Comparison of ENCODE assay signal across 30 mouse cellular contexts in genomic region chr6:149070592-149071124, GRCm38 (mm10). TPM values are rescaled to one million over a fixed set of nuclear protein-coding genes. Genes with fewer than 3 reads are reported as not detected.
A peak's percentile ranks its signal among the peaks of the same experiment; 100 is the strongest.
DNase-seq lines count a peak whose midpoint lies in the region; ATAC-seq and TF ChIP-seq lines count a peak whose summit lies in the region.
"Had no signal": no experiment of that assay in that cellular context is flagged by ENCODE, and none has a peak within 500 bp of the region (broad histone marks: within the 10 kb centered on the region; RNA-seq: fewer than 3 reads in every experiment).

No protein-coding gene starts in this region.

- H3K4me2 ChIP-seq in midbrain, embryonic 16.5 days (ENCODE audit: low read length), result no peak overlapping the region
- no peak overlapping the region for H3K4me2 ChIP-seq in intestine, embryonic 14.5 days (ENCODE audit: low read length)
- H3K4me2 ChIP-seq in liver, embryonic 15.5 days, result no peak overlapping the region
- H3K4me2 ChIP-seq: embryonic facial prominence, embryonic 15.5 days; forebrain, embryonic 15.5 days; midbrain, embryonic 13.5 days had no signal

- H3K27ac ChIP-seq in midbrain, embryonic 16.5 days (ENCODE audit: low read length), result no peak overlapping the region
- H3K27ac ChIP-seq in midbrain, embryonic 10.5 days (replicated peaks), result no peak overlapping the region
- H3K27ac ChIP-seq in intestine, embryonic 14.5 days (ENCODE audit: low read depth), result peak overlapping the region; percentile 8; the same call in 1 of the 2 replicates
- no peak overlapping the region for H3K27ac ChIP-seq in liver, embryonic 15.5 days (replicated peaks)
- no peak overlapping the region for H3K27ac ChIP-seq in gastrocnemius, adult 2 months
- H3K27ac ChIP-seq in limb, embryonic 10.5 days, result no peak overlapping the region
- H3K27ac ChIP-seq: embryonic facial prominence, embryonic 15.5 days; forebrain, embryonic 15.5 days; hindbrain, postnatal 0 days; kidney, postnatal 0 days; macrophage; midbrain, embryonic 13.5 days had no signal

- no peaks in the 10 kb centered on the region for H3K4me1 ChIP-seq in midbrain, embryonic 16.5 days (ENCODE audit: control insufficient read depth, insufficient read depth, low read length)
- H3K4me1 ChIP-seq in midbrain, embryonic 10.5 days, result peaks cover 10% of the 10 kb centered on the region
- H3K4me1 ChIP-seq in intestine, embryonic 14.5 days (replicated peaks; ENCODE audit: control insufficient read depth, insufficient read depth, low read length), result peaks cover 9% of the 10 kb centered on the region; the same call in 1 of the 2 replicates
- H3K4me1 ChIP-seq in liver, embryonic 15.5 days (replicated peaks), result peaks cover 5% of the 10 kb centered on the region; the same call in 1 of the 2 replicates
- H3K4me1 ChIP-seq in limb, embryonic 10.5 days, result no peaks in the 10 kb centered on the region
- H3K4me1 ChIP-seq: embryonic facial prominence, embryonic 15.5 days had no signal

- 0 out of 2 replicates have a peak, but pooled peaks have one; percentile 32 for ATAC-seq in midbrain, embryonic 16.5 days
- ATAC-seq in intestine, embryonic 14.5 days (replicated peaks; ENCODE audit: low FRiP score, low TSS enrichment, low read depth), result 0 out of 2 replicates have a peak, but pooled peaks have one; percentile 43
- peak; percentile 30; the same call in 1 of the 2 replicates for ATAC-seq in liver, embryonic 15.5 days (ENCODE audit: insufficient read depth)
- ATAC-seq: forebrain, embryonic 15.5 days; hindbrain, postnatal 0 days; lung, postnatal 0 days; midbrain, embryonic 13.5 days had no signal

- TF ChIP-seq CTCF in gastrocnemius, adult 2 months (IDR thresholded peaks at IDR 0.05), result no peak

- H3K36me3 ChIP-seq in midbrain, embryonic 16.5 days (ENCODE audit: control insufficient read depth, insufficient read depth, low read length), result peaks cover 3% of the 10 kb centered on the region; the same call in 1 of the 2 replicates
- H3K36me3 ChIP-seq in midbrain, embryonic 10.5 days, result peaks cover 45% of the 10 kb centered on the region
- peaks cover 11% of the 10 kb centered on the region; the same call in 1 of the 2 replicates for H3K36me3 ChIP-seq in intestine, embryonic 14.5 days (ENCODE audit: control insufficient read depth, insufficient read depth, low read length)
- H3K36me3 ChIP-seq in liver, embryonic 15.5 days (replicated peaks), result no peaks in the 10 kb centered on the region
- H3K36me3 ChIP-seq in limb, embryonic 10.5 days, result peaks cover 12% of the 10 kb centered on the region
- H3K36me3 ChIP-seq: embryonic facial prominence, embryonic 15.5 days; forebrain, embryonic 15.5 days had no signal

- no peak overlapping the region for H3K9ac ChIP-seq in midbrain, embryonic 16.5 days (ENCODE audit: low read depth, low read length)
- H3K9ac ChIP-seq in intestine, embryonic 14.5 days (ENCODE audit: low read length), result no peak overlapping the region
- H3K9ac ChIP-seq in liver, embryonic 15.5 days, result no peak overlapping the region
- H3K9ac ChIP-seq: embryonic facial prominence, embryonic 15.5 days; forebrain, embryonic 15.5 days; midbrain, embryonic 13.5 days had no signal

- no peaks in the 10 kb centered on the region for H3K27me3 ChIP-seq in midbrain, embryonic 16.5 days (ENCODE audit: control insufficient read depth, insufficient read depth, low read depth, low read length)
- H3K27me3 ChIP-seq in midbrain, embryonic 10.5 days (ENCODE audit: low read depth, poor library complexity, severe bottlenecking), result no peaks in the 10 kb centered on the region
- no peaks in the 10 kb centered on the region for H3K27me3 ChIP-seq in intestine, embryonic 14.5 days (replicated peaks; ENCODE audit: control insufficient read depth, insufficient read depth, low read length)
- H3K27me3 ChIP-seq in liver, embryonic 15.5 days, result no peaks in the 10 kb centered on the region
- no peaks in the 10 kb centered on the region for H3K27me3 ChIP-seq in limb, embryonic 10.5 days (ENCODE audit: low read depth, poor library complexity, severe bottlenecking)
- H3K27me3 ChIP-seq: embryonic facial prominence, embryonic 15.5 days; forebrain, embryonic 15.5 days; midbrain, embryonic 13.5 days had no signal

- WGBS in midbrain, embryonic 16.5 days, result 89% methylated on average over 4 of the region's 4 CpGs
- 90% methylated on average over 4 of the region's 4 CpGs for WGBS in midbrain, embryonic 10.5 days
- WGBS in intestine, embryonic 14.5 days, result 84% methylated on average over 4 of the region's 4 CpGs
- 42% methylated on average over 4 of the region's 4 CpGs for WGBS in liver, embryonic 15.5 days (ENCODE audit: insufficient replicate concordance)
- 92% methylated on average over 4 of the region's 4 CpGs for WGBS in limb, embryonic 10.5 days

- intact Hi-C loops in gastrocnemius, adult 2 months (cut with DNase I), result no loop called here

- DNase-seq in midbrain, embryonic 10.5 days (ENCODE audit: low spot score), result no peak
- no peak for DNase-seq in intestine, embryonic 14.5 days (ENCODE audit: low spot score)
- DNase-seq in thymus, postnatal 14 days, result no peak
- no peak for DNase-seq in gastrocnemius, adult 2 months
- DNase-seq in limb, embryonic 10.5 days (ENCODE audit: low spot score), result no peak
- DNase-seq: adrenal gland, postnatal 14 days; cerebellum, adult 8-10 months; gastrocnemius, postnatal 36 days; kidney, adult 2 months; left cerebral cortex, postnatal 4 days; right cerebral cortex, postnatal 14 days; spleen, adult 18-20 months had no signal

- no peaks in the 10 kb centered on the region for H3K9me3 ChIP-seq in midbrain, embryonic 16.5 days (replicated peaks; ENCODE audit: control insufficient read depth, low read length, poor library complexity, severe bottlenecking)
- no peaks in the 10 kb centered on the region for H3K9me3 ChIP-seq in midbrain, embryonic 10.5 days (replicated peaks)
- H3K9me3 ChIP-seq in intestine, embryonic 14.5 days (ENCODE audit: control insufficient read depth, low read length), result no peaks in the 10 kb centered on the region
- H3K9me3 ChIP-seq in liver, embryonic 15.5 days (replicated peaks), result no peaks in the 10 kb centered on the region
- H3K9me3 ChIP-seq in limb, embryonic 10.5 days (replicated peaks), result no peaks in the 10 kb centered on the region
- H3K9me3 ChIP-seq: embryonic facial prominence, embryonic 15.5 days; forebrain, embryonic 15.5 days; midbrain, embryonic 13.5 days had no signal

- no peak overlapping the region for H3K4me3 ChIP-seq in midbrain, embryonic 16.5 days (ENCODE audit: low read depth, low read length)
- no peak overlapping the region for H3K4me3 ChIP-seq in midbrain, embryonic 10.5 days
- no peak overlapping the region for H3K4me3 ChIP-seq in intestine, embryonic 14.5 days (ENCODE audit: low read depth, low read length)
- H3K4me3 ChIP-seq in liver, embryonic 15.5 days (replicated peaks), result no peak overlapping the region
- H3K4me3 ChIP-seq in gastrocnemius, adult 2 months, result no peak overlapping the region
- no peak overlapping the region for H3K4me3 ChIP-seq in limb, embryonic 10.5 days
- H3K4me3 ChIP-seq: embryonic facial prominence, embryonic 15.5 days; forebrain, embryonic 15.5 days; midbrain, embryonic 13.5 days had no signal

RNA-seq across cellular contexts. Expression of gene Dennd5b, which starts 30.8 kb away (rescaled TPM):
- 14.2 and 15.1 TPM in 2 replicates for polyA plus RNA-seq in midbrain, embryonic 16.5 days (2015; fragmentation: Nextera tagmentation; extraction: Ambion mirVana)
- 11.9 and 14.3 TPM in 2 replicates for polyA plus RNA-seq in midbrain, embryonic 10.5 days (2016; fragmentation: Nextera tagmentation; extraction: Ambion mirVana)
- polyA plus RNA-seq in intestine, embryonic 14.5 days (2014; fragmentation: Nextera tagmentation; extraction: Ambion mirVana), result 13.2 TPM in 2 replicates
- 3.8 and 4.2 TPM in 2 replicates for polyA plus RNA-seq in liver, embryonic 15.5 days (2015; fragmentation: Nextera tagmentation; extraction: Ambion mirVana)
- total RNA-seq in gastrocnemius, adult 2 months (2021), result 1 to 10 TPM; 4.8 to 9.1 TPM
- 7.6 and 8.7 TPM in 2 replicates for polyA plus RNA-seq in limb, embryonic 10.5 days (2016; fragmentation: Nextera tagmentation; extraction: Ambion mirVana)

RNA-seq across cellular contexts. Expression of gene Gm10203, which starts 59.3 kb away (rescaled TPM):
- not detected in 2 replicates for polyA plus RNA-seq in midbrain, embryonic 16.5 days (2015; fragmentation: Nextera tagmentation; extraction: Ambion mirVana)
- not detected in 2 replicates for polyA plus RNA-seq in midbrain, embryonic 10.5 days (2016; fragmentation: Nextera tagmentation; extraction: Ambion mirVana)
- not detected in 2 replicates for polyA plus RNA-seq in intestine, embryonic 14.5 days (2014; fragmentation: Nextera tagmentation; extraction: Ambion mirVana)
- not detected in 2 replicates for polyA plus RNA-seq in liver, embryonic 15.5 days (2015; fragmentation: Nextera tagmentation; extraction: Ambion mirVana)
- not detected for total RNA-seq in gastrocnemius, adult 2 months (2021)
- polyA plus RNA-seq in limb, embryonic 10.5 days (2016; fragmentation: Nextera tagmentation; extraction: Ambion mirVana), result not detected in 2 replicates
- total RNA-seq: adrenal gland, postnatal 14 days; gastrocnemius, postnatal 36 days; hematopoietic stem cell, adult 5-6 weeks; hindbrain, postnatal 0 days; layer of hippocampus, postnatal 14 days; left cerebral cortex, adult 8-10 months; left cerebral cortex, postnatal 4 days; liver, adult 2 months had no signal
- polyA plus RNA-seq: brain, embryonic 14.5 days; C2C12; embryonic facial prominence, embryonic 15.5 days; forebrain, embryonic 15.5 days; heart, embryonic 16.5 days; hindbrain, postnatal 0 days; kidney, adult 2 months; kidney, postnatal 0 days; liver, adult 2 months; lung, postnatal 0 days; macrophage; midbrain, embryonic 13.5 days; neural tube, embryonic 11.5 days; testis, adult 2 months had no signal
